Mouse (Mus musculus) liver, embryonic 13.5 days (tissue): Measurements from ENCODE around the gene Gm14401. TPM values are rescaled to one million over a fixed set of nuclear protein-coding genes. Genes with fewer than 3 reads are reported as not detected.
"Not testable (repeated sequence)": the region's sequence is repeated elsewhere in the genome, so short reads cannot be mapped to it uniquely, and the experiment has no call there.

Experiments used
- ATAC-seq: fragments of 200-750 bp; cut with Nextera tagmentation; 2 replicates; pipeline ENCODE4 v1.8.0; 2017; ENCODE audit warnings: low read depth, mild to moderate bottlenecking, moderate number of reproducible peaks, moderate library complexity
- DNase-seq: peaks from one replicate; pipeline ENCODE4 v3.0.0; 2022
- H3K27ac ChIP-seq: fragments of 300-500 bp; sonication (generic); 2 replicates; pipeline ENCODE4 v1.5.1; 2015; ENCODE audit warnings: moderate library complexity, mild to moderate bottlenecking, inconsistent platforms
- H3K27me3 ChIP-seq: fragments of 300-500 bp; sonication (generic); 2 replicates; pipeline ENCODE4 v1.6.1; 2015; ENCODE audit warnings: mild to moderate bottlenecking, inconsistent platforms
- H3K36me3 ChIP-seq: fragments of 300-500 bp; sonication (generic); 2 replicates; pipeline ENCODE4 v1.6.1; 2015; ENCODE audit warnings: mild to moderate bottlenecking, inconsistent platforms
- H3K4me1 ChIP-seq: fragments of 300-500 bp; sonication (generic); replicated peaks from 2 replicates; pipeline ENCODE4 v1.6.1; 2015; ENCODE audit warnings: inconsistent platforms
- H3K4me2 ChIP-seq: fragments of 300-500 bp; sonication (generic); 2 replicates; pipeline ENCODE4 v1.6.1; 2015; ENCODE audit warnings: inconsistent platforms, mild to moderate bottlenecking, moderate library complexity
- H3K4me3 ChIP-seq: fragments of 300-500 bp; sonication (generic); replicated peaks from 2 replicates; pipeline ENCODE4 v1.5.1; 2015; ENCODE audit warnings: mild to moderate bottlenecking, inconsistent platforms
- H3K9ac ChIP-seq: fragments of 300-500 bp; sonication (generic); 2 replicates; pipeline ENCODE4 v1.6.1; 2015; ENCODE audit warnings: mild to moderate bottlenecking, inconsistent platforms
- H3K9me3 ChIP-seq: fragments of 300-500 bp; sonication (generic); replicated peaks from 2 replicates; pipeline ENCODE4 v1.6.1; 2016; ENCODE audit warnings: inconsistent platforms
- WGBS: fragments of 180-500 bp; shearing (Covaris S2); methylation state at CpG from one replicate; pipeline ENCODE4 v1.1.7; 2015; ENCODE audit not compliant: insufficient replicate concordance; 5-methylcytosine and 5-hydroxymethylcytosine counted together
- polyA plus RNA-seq: library from polyadenylated mRNA; unstranded; fragments of >200 nt; fragmentation: Nextera tagmentation; extraction: Ambion mirVana; gene quantifications from 2 replicates; pipeline ENCODE4 v1.2.1, GENCODE M21; 2015

Gm14401 gene
- polyA plus RNA-seq, result not detected in 2 replicates

GRCm38 (mm10) chr2:177073432-177074423 lies at the start of gene Gm14401:
Gene Gm14401 (plus strand): TSS chr2:177074320.
- H3K4me2 ChIP-seq, H3K27ac ChIP-seq, DNase-seq, H3K36me3 ChIP-seq, H3K9me3 ChIP-seq, H3K4me3 ChIP-seq, H3K9ac ChIP-seq, H3K4me1 ChIP-seq, H3K27me3 ChIP-seq, ATAC-seq: not testable (repeated sequence)
- 54% methylated on average over 7 of the region's 7 CpGs for WGBS

DNA sequence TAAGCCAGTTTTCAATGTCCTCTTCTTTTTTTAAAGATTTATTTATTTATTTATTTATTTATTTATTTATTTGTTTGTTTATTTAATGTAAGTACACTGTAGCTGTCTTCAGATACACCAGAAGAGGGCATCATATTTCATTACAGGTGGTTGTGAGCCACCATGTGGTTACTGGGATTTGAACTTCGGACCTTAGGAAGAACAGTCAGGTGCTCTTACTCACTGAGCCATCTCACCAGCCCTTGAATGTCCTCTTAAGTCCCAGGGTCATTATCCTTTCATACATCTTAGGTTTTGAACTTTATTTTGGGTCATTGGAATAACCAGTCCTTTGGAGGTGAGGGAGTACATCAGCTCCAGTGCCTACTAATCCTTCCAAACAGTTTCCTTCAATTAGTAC lies 1.3 kb upstream of the Gm14401 start:
- not testable (repeated sequence) for H3K9me3 ChIP-seq, H3K27ac ChIP-seq, H3K4me1 ChIP-seq, DNase-seq, H3K4me2 ChIP-seq, H3K36me3 ChIP-seq, H3K4me3 ChIP-seq, ATAC-seq, H3K9ac ChIP-seq, H3K27me3 ChIP-seq
- 52% methylated on average over 1 of the region's 1 CpGs for WGBS

GRCm38 (mm10) chr2:177075015-177075414 lies 895 bp downstream of the Gm14401 start:
- H3K9ac ChIP-seq, ATAC-seq, H3K4me1 ChIP-seq, H3K4me3 ChIP-seq, H3K27ac ChIP-seq, H3K4me2 ChIP-seq, H3K27me3 ChIP-seq, H3K36me3 ChIP-seq, DNase-seq, H3K9me3 ChIP-seq: not testable (repeated sequence)

DNA sequence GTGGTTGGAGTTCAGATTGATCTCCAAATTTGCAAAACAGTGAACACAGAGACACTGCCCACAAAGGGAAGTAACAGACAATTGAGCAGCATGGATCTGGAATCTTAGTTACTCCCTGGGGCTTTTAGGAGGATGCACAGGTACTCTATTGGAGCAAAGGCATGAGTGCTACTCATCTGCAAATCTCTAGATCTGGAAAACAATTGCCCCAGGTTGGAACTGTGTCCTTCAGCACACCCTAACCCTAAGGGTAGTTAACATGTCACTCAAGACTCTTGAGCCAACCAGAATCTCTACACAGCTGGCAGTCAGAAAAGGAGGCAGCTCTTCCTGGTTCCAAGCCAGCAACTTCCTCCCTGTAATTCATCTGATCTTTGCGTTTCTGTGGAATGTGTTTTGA lies 5.7 kb downstream of the Gm14401 start:
- not testable (repeated sequence) for H3K4me2 ChIP-seq, H3K4me1 ChIP-seq, H3K27me3 ChIP-seq, H3K27ac ChIP-seq, H3K9me3 ChIP-seq, H3K9ac ChIP-seq, H3K36me3 ChIP-seq, DNase-seq, ATAC-seq, H3K4me3 ChIP-seq
- WGBS, result 47% methylated on average over 1 of the region's 1 CpGs

GRCm38 (mm10) chr2:177109086-177109485 lies 35.0 kb downstream of the Gm14401 start:
- not testable (repeated sequence) for ATAC-seq, H3K9ac ChIP-seq, H3K9me3 ChIP-seq

GRCm38 (mm10) chr2:177129097-177129496 lies 55.0 kb downstream of the Gm14401 start:
- whole genome bisulfite sequencing, result 15% methylated on average over 1 of the region's 1 CpGs
- H3K27me3 ChIP-seq, H3K4me1 ChIP-seq, ATAC-seq, DNase-seq, H3K4me2 ChIP-seq, H3K9ac ChIP-seq, H3K9me3 ChIP-seq, H3K4me3 ChIP-seq, H3K27ac ChIP-seq, H3K36me3 ChIP-seq: not testable (repeated sequence)

More at GRCm38 (mm10) chr2:177109086-177109485, 35.0 kb downstream of the Gm14401 start:
- H3K4me2 ChIP-seq, H3K27me3 ChIP-seq, DNase-seq, H3K4me1 ChIP-seq, H3K36me3 ChIP-seq, H3K4me3 ChIP-seq, H3K27ac ChIP-seq: not testable (repeated sequence)
- 73% methylated on average over 5 of the region's 5 CpGs for WGBS

Other genes starting within 250 kb of the Gm14401 start
- gene Gm14408, start 243.2 kb upstream of the Gm14401 start, polyA plus RNA-seq, result not detected in 2 replicates
- gene Gm14296, start 146.5 kb upstream of the Gm14401 start, polyA plus RNA-seq, result 2.2 and 4.3 TPM in 2 replicates
- gene Gm14419, start 73.4 kb upstream of the Gm14401 start, polyA plus RNA-seq, result 2.6 and 2.7 TPM in 2 replicates
- gene Gm14410, start 132.1 kb downstream of the Gm14401 start, polyA plus RNA-seq, result 4.9 and 5.2 TPM in 2 replicates
- gene Gm14409, start 192.7 kb downstream of the Gm14401 start, polyA plus RNA-seq, result not detected in 2 replicates
- not detected in 2 replicates for gene Gm14412, start 250.0 kb downstream of the Gm14401 start, polyA plus RNA-seq